Mouse (Mus musculus) cortical plate, adult 2 months (tissue): Measurements from ENCODE around the gene Capsl. TPM values are rescaled to one million over a fixed set of nuclear protein-coding genes. Genes with fewer than 3 reads are reported as not detected.

Experiments
- H3K27ac ChIP-seq: fragments of 200-500 bp; 2 replicates; pipeline ENCODE4 v1.5.1; 2012; ENCODE audit warnings: low read length, control low read depth, inconsistent platforms; ENCODE audit not compliant: insufficient read depth
- H3K4me1 ChIP-seq: fragments of 200-500 bp; 2 replicates; pipeline ENCODE4 v1.6.1; 2011; ENCODE audit warnings: low read length; ENCODE audit not compliant: control insufficient read depth, insufficient read depth
- H3K4me3 ChIP-seq: fragments of 200-500 bp; 2 replicates; pipeline ENCODE4 v1.5.1; 2011; ENCODE audit warnings: mild to moderate bottlenecking, low read length, control low read depth; ENCODE audit not compliant: insufficient read depth
- CTCF ChIP-seq: fragments of 200-500 bp; IDR thresholded peaks from 2 replicates; pipeline ENCODE4 v1.5.1; 2011; ENCODE audit warnings: mild to moderate bottlenecking, control low read depth, low read length; ENCODE audit not compliant: insufficient read depth; ENCODE audit errors: extremely low read depth
- POLR2A ChIP-seq: fragments of 200-500 bp; IDR thresholded peaks from 2 replicates; pipeline ENCODE4 v1.6.1; 2011; ENCODE audit warnings: mild to moderate bottlenecking, low read length, control low read depth; ENCODE audit not compliant: insufficient read depth; ENCODE audit errors: extremely low read depth
- polyA plus RNA-seq: library from polyadenylated mRNA; depleted of rRNA; stranded (reverse); fragments of >200 nt; gene quantifications from 2 replicates; pipeline ENCODE4 v1.2.3, GENCODE M21; 2012; rRNA removed

Capsl gene
- polyA plus RNA-seq: 1.4 and 1.8 TPM in 2 replicates

DNA sequence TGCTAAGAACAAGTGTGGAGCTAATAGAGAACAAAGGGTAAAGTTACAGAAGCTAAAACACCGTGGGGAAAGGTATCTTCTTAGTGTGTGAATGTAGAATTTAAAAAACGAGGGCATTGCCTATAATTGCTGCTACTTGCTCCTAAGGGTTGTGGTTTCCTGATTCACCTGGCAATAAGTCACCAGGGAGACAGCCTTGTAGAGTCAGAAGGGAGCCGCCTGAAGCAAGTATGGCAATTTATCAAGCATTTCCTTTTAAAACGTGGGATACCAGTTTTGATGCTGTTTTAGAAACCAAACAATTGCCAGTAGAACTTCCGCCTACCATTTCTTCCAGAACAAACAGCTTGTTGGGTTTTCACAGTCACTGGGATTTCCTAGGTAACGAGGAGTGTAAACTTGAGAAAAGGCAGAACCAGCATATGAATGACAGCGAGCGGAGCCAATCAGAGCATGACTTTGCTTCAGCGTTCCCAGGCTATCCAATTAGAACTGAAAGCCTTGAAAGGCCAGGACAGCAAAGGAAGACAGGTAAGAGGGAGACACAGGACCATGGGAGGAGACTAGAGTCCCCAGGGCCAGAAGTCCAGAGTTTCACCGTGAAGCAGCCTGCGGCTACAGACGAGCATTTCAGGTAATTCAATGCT is at the start of gene Capsl:
Gene Capsl (plus strand): TSS at position 495 of the 647 bp plus-strand sequence.
- TF ChIP-seq CTCF: no peak
- TF ChIP-seq POLR2A: no peak
- Histone ChIP-seq H3K4me3 (peak within 1 kb of the TSS; percentile 24), H3K27ac (no peak within 1 kb of the TSS)

GRCm38 (mm10) chr15:9409475-9409874 is 26.4 kb upstream of the Capsl start:
- no peak overlapping the region for H3K27ac ChIP-seq
- no peak overlapping the region for H3K4me3 ChIP-seq
- TF ChIP-seq POLR2A (no peak), CTCF (no peak)
- H3K4me1 ChIP-seq: no peaks in the 10 kb centered on the region

More for the DNA sequence above, at the start of gene Capsl:
- H3K4me1 ChIP-seq: no peaks in the 10 kb centered on the region

- TF ChIP-seq POLR2A: no peak
- no peak for TF ChIP-seq CTCF
- Histone ChIP-seq H3K4me3 (no peak overlapping the region), H3K27ac (no peak overlapping the region), H3K4me1 (no peaks in the 10 kb centered on the region)
Measured at GRCm38 (mm10) chr15:9421163-9421562, 14.7 kb upstream of the Capsl start.

DNA sequence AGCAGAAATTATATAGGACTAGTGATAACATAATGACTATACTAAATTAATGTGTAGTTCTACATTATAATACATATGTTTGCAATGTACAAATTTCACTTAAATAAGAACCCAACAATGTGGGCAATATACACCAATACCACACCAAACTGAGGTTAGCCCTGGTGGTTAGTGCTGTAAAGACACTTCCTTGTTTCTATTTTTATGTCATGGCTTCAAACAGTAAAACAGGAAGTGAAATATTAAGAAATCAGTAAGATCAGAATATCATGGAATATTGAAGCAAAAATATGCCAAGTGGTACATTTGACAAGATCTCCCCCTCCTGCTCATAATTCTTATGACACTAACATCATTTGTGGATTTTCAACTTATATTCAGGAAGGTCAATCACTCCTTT is 8.0 kb upstream of the Capsl start:
- H3K27ac ChIP-seq: no peak overlapping the region
- H3K4me1 ChIP-seq: no peaks in the 10 kb centered on the region
- no peak overlapping the region for H3K4me3 ChIP-seq
- TF ChIP-seq CTCF (no peak), POLR2A (no peak)

DNA sequence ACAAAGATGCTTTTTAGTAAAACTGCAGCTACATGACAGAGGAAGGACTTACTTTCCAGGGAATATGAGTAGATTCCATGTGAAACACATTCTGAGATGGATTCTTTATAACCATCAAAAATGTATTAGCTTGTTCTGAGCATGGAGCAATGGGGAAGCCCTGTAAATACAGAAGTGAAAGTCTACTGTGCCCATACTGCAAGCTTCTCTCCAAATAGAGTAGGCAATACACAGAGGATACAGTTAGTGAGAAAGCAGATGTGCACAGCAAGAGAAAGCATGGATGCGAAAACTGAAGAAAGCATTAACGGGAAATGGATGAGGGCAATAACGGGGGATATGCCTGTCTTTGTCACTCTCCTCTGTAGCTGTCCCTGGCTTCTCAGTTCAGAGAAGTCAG is 6.0 kb upstream of the Capsl start:
- Histone ChIP-seq H3K27ac (no peak overlapping the region), H3K4me3 (no peak overlapping the region), H3K4me1 (no peaks in the 10 kb centered on the region)
- TF ChIP-seq POLR2A: no peak
- no peak for TF ChIP-seq CTCF

- no peak overlapping the region for H3K4me3 ChIP-seq
- TF ChIP-seq CTCF (peak; percentile 21; the same call in 1 of the 2 replicates), POLR2A (no peak)
- no peak overlapping the region for H3K27ac ChIP-seq
- H3K4me1 ChIP-seq: no peaks in the 10 kb centered on the region
Measured at GRCm38 (mm10) chr15:9451999-9452398, 16.2 kb downstream of the Capsl start.

DNA sequence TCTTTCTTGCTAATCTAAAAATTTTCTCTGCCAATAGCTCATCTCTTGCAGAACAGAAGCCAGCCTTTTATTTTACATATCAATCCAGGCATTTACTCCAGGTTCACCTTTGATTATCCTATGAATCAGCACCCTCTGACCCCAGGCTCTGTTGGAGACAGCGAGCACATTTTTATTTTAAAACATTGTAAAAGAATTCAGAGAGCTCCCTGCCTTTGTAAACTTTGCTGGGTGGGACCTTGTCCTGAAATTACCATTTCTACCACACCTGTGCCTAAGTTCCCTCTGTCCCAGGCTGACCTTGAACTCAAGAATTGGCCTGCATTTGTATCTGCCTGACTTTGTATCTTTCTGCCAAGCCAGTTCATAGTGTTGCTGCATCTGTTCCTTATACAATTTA is 17.0 kb downstream of the Capsl start:
- TF ChIP-seq POLR2A: no peak
- TF ChIP-seq CTCF: no peak
- no peak overlapping the region for H3K27ac ChIP-seq
- H3K4me3 ChIP-seq: no peak overlapping the region
- H3K4me1 ChIP-seq: no peaks in the 10 kb centered on the region

DNA sequence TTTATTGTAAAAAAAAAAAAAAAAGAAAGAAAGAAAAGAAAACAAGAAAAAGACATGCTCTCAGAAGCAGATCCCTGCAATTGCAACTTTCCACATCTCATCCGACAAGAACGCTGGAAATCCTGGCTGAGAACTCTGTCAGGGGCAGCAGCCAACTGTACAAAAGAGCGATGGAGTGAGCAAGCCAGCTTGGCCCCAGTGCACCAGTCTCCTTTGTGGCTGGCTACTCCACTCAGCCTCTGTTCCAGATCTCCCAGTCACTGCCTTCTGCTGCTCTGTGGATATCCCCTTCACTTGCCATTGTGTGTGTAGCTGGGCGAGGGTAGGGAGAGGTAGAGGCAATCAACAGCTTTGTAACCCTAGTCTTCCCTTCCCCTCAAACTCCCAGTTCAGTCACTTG is 18.4 kb downstream of the Capsl start:
- no peak overlapping the region for H3K4me3 ChIP-seq
- no peak for TF ChIP-seq CTCF
- no peak for TF ChIP-seq POLR2A
- H3K4me1 ChIP-seq: no peaks in the 10 kb centered on the region
- H3K27ac ChIP-seq: no peak overlapping the region

DNA sequence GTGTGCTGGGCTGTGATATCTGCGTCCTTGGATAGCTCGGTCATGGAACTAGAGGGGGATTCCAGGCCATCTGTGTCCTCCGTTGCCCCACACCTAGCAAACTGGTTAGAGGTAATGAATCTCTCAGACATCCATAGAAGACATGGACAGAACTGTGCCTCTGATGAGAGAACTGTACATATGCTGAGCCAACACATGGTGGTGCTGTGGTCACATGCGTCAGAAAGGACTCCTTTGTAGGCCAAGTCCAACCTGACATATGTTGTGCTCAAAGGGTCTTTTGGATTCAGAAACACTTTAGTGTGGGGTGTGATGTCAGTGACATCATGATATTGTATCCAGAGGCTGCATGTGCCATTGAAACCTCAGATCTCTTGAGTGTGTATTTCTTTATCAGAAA is 19.4 kb downstream of the Capsl start:
- peak; percentile 90 for TF ChIP-seq CTCF
- no peak for TF ChIP-seq POLR2A
- no peak overlapping the region for H3K4me3 ChIP-seq
- H3K27ac ChIP-seq: no peak overlapping the region

GRCm38 (mm10) chr15:9463521-9464027 is 27.7 kb downstream of the Capsl start:
- Histone ChIP-seq H3K4me1 (no peaks in the 10 kb centered on the region), H3K4me3 (no peak overlapping the region), H3K27ac (no peak overlapping the region)
- no peak for TF ChIP-seq POLR2A

More for the DNA sequence above, 19.4 kb downstream of the Capsl start:
- H3K4me1 ChIP-seq: no peaks in the 10 kb centered on the region
